Mouse (Mus musculus): Measurements from ENCODE around the gene Qrich1.

GRCm38 (mm10) chr9:108481520-108482210 is 34.9 kb upstream of the Qrich1 start:
- TF ChIP-seq POLR2A (IDR thresholded peaks at IDR 0.05; ENCODE audit: extremely low read depth, insufficient read depth, low read length) (no peak), CTCF (IDR thresholded peaks at IDR 0.05; ENCODE audit: low read depth, low read length) (no peak)
